Mouse (Mus musculus) naive thymus-derived CD4-positive, alpha-beta T cell, adult 2 months (primary cell): Measurements from ENCODE around the gene Gm17622.

ENCODE experiments used
- DNase-seq: peaks from one replicate; pipeline ENCODE4 v3.0.0-alpha.2; 2011; ENCODE audit warnings: low read depth

Gene Gm17622

DNA sequence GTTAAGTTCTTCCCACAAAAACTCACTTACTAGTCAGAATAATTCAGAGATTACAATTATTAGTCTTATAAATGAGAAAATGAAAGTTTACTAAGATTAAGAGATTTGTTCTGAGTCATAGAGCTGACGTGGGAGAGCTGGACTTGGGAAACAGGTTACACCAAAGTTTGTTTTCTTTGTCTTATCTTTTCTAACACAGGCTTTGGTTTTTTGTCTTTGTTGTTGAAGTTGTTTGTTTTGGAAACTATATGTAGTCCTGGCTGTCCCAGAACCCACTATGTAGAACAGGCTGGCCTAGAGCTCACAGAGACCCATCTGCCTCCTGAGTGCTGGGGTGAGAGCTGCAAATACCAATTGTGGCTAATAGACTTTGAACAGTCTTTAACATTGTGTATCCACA is 20.7 kb downstream of the Gm17622 start:
- peak; percentile 5 for DNase-seq

DNA sequence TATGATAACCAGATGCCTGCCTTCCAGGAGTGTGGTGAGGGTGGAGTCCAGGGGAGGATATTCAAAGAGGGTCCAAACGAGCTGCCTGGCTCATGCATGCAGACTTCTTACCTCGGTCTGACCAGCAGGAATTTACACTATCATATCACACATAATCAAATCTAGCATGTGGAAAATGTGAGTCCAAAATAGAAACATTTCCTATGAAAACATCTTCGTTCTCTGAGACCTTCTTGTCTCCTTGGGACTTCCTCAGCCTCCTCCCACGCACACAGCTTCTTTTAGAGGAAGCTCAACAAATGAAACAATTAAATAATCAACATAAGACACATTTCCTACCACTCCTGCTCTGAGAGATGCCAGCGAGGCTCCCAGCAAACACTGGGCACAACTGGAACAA is 21.4 kb downstream of the Gm17622 start:
- DNase-seq, result no peak

DNA sequence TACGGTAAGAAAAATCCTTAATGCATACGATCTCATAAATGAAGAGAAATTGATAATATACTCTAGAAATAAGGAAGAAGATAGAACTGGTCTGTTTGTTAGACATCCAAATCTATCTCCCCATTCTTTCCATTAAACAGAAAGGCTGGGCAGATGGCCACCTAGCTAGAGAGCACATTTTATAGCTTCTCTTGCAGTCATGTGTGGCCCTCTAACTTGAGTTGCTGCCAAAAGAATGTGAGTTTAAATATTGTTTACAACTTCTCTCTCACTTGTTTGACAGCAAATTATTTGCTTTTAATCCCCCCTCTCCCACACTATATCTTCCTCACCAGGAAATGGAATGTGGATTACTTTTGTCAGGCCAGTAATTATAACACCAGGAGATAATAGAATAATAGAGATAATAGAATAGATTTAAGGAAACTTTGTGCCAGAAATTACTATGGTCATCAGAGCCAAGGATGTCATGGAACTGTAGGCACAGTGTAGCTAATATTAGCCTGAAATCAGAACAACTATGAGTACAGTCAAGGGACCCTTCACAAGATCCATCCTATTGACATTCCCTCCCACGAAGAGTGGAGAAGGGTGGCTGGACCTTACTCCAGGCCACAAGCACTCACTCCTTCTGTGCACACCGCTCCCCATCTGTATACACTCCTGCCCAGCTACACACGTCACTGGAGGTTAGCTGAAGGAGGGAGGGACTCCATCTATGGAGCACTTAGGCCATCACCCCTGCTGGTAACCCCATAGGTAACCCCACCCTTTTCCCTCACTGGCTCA is 23.8 kb downstream of the Gm17622 start:
- DNase-seq, result no peak

DNA sequence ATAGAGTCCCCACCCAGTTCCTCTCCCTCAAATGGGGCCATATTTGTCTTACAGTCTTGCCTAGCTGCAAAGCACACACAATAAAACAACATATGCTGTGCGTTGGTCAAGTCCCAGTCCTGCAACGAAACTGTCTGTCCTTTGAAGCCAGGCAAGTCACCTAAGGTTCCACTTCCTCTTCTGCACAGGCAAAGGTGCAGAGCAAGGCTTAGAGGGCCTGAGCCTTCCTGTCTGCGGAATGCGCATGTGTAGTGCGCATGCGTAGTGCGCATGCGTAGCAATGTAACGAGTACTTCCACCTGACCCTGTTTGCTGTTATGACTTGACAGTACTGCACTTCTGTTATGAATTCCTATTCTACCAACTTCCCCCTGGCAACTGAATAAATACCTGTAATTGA is 25.7 kb downstream of the Gm17622 start:
- DNase-seq, result no peak

DNA sequence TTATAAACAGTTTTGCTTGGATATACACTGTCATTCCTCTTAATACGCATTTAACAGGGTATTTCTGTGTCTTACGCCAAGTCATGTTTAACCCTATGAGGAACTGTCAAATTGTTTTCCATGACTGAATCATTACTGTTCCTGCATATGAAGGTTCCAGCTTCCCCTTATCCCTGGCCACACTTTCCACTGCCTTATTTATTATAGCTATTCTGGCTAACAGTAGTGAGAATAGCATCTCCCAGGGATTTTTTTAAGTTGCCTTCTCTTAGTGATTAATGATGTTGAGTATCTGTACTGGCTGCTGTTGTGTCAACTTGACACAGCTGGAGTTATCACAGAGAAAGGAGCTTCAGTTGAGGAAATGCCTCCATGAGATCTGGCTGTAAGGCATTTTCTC is 26.8 kb downstream of the Gm17622 start:
- no peak for DNase-seq

DNA sequence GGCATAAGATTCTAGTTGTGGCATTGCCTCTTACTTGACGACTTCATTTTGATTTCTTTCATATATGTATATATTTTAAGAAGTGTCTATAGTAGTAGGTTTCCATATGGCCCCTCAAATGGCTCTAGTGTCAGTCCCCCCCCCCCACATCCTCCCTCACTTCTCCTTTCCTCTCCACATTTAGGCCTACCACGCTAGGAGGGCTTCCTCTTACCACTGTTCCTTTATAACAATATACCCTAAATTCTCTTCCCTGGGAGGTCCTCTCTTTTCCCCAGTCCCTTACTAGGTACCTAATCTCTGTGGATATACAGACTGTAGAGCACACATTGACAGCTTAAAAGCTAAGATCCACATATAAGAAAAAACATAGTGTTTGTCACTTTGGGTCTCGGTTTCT is 30.8 kb downstream of the Gm17622 start:
- DNase-seq, result no peak

DNA sequence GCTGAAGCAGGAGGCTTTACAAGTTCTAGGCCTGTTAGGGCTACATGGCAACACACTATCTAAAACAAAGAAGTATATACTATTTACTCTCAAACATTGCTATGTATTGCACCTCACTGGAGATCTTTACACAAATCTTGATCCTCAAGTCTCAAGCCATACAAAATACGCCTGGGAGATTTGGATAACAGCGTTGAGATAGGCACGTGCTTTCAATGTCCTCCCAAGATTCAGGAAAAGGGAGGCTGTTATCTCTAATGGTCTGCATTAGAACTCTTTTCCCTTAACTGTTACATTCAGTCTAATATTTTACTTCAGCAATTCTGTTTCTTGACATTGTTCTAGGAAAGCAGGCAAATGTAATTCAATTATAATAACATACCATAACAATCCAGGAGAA is 36.5 kb downstream of the Gm17622 start:
- DNase-seq, result no peak

DNA sequence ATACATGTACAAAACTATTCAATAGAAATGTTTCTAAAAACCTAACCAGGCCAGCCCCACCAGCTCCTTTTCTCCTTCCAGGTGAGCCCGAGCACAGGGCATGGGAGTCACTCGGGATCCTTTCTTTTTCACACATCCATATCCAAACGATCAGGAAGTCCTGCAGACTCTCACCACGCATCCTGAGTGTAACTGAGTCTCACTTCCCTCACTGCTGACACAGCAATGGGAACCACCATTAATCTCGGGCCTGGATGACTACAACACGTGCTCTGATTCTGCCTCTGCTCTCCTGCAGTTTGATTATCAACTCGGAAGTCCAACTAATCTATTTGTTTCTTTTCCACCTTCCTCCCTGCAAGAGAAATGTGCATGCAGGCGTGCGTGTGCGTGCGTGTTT is 37.3 kb downstream of the Gm17622 start:
- no peak for DNase-seq

DNA sequence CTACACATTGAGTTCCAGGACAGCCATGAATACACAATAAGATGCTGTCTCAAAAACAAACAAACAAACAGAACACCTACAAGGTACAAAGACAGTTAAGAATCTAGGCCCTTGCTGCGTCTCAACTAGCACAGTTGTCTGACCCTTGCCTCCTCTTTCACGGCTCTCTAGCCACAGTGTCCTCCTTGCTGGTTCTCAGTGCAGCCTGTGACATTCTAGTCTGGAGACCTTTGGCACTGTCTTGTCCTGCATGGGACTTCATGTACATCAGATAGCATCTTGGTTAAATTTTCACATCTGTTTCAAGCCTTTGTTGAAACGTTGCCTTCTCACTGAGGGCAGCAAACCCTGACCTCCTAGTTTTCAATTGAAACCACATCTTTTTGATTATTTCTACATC is 38.2 kb downstream of the Gm17622 start:
- DNase-seq, result no peak

DNA sequence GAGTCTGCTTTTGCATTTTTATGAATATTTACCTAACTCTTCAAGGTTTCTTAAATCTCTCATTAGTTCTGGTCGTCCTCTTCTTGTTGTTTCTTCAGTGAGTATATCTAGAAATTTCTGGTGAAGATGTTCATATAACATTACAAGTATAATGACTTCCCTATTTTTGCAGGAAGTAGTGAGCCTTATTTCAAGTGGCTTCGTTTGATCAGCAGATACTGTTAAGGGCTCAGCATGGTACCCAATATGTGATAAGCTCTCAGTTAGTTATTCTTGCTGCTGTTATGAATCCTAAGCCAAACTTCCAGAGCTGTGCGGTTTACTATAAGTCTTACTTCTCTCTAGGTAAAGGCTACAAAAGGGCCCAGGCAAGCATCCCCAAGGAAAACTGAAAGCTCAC is 39.0 kb downstream of the Gm17622 start:
- no peak for DNase-seq

DNA sequence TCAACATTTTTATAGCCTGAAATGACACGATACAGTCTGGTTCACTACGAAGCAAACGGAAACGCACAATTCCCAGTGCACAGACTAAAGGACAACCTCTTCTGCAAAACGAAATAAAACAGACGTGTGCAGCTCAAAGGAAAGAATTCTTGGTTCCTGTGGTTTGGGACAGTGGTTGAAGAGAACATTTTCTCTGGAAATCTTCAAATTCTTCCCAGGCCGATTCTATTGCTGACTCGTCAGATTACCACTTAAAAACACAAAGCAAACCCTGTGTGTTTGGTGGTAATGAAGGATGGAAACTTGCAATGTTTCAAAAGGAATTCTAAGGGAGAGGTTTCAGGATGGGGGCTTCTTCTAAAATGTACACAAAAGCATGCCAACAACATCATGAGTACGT is 39.5 kb downstream of the Gm17622 start:
- DNase-seq, result no peak

DNA sequence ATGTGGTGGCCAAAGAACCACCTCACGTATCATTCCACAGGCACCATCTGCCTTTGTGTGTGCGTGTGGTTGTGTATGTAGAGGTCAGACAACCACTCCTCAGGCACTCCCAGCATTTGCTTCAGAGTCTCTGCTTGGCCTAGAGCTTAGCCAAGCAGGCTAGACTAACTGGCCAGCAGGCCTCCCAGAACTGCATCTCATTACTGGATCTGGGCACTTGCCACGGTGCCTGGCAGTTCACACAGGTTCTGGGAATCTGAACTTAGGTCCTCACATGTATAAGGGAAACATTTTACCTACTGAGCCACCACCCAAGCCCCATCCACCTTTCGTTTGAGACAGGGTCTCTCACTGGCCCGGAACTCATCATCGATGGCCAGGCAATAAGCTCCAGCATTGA is 41.6 kb downstream of the Gm17622 start:
- no peak for DNase-seq

DNA sequence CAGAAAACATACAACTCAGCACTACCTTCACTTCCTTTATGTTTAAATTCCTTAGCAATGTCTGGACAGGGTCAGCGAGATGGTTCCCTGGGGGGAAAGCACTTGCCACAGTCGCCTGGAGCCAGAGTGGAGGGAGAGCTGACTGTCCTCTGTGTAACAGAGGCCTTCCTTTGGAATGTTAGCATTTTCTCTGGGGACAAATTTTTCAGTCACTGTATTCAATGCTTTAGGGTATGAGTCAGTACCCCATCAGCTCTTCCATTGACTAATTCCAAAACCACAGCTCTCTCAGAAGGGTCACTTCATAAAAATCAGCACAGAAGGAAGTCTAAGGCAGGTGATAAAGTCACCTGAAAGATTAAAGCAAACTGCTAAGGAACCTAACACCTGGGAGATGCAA is 43.2 kb downstream of the Gm17622 start:
- no peak for DNase-seq

DNA sequence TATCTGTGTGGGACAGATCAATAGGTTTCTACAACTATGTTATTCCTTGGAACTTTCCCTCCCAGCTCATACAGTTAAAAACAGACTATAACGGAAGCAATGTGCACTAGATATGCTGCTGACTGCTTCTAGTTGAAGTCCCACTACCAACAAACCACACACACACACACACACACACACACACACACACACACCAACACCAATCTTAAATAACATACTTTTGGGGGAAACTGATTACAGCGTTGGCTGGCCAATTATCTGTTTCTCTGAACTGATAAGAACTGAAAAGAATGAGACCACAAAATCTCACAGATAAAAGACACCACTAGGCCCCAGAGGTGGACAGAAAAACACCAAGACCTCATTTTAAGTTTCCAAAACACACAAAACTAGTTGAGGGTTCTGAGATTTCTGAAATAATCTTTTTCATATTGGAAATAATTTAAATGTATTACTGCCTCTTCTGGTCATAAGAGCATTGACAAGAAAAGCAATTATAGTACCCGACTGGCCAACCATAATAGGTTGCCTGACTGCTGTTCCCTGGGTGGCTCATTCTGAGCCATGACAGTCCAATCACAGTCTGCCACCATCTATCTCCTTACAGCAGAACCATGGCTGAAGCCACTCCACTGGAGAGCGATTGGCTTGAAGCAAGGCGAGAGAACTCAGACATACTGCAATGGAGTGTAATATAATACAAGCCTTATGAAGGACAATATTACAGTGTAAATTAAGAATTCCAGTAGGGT is 46.5 kb downstream of the Gm17622 start:
- DNase-seq, result no peak

DNA sequence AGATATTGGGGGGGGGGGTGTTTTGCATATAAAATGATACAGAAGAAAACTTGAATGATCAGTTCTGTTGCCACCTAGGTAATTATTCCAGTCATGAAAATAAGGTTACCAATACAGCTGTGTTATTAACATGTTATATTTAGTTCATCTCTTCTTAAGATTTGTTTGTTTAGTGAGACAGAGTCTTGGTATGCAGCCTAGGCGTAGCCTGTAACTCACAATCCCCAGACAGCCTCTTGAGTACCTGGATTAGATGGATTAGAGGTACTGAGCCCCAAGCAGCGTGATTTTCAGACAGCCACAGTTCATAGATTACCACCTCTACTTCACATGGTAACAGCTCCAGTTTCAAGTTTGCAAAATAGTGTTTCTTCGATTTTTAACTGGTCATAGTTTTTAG is 47.6 kb downstream of the Gm17622 start:
- no peak for DNase-seq
